Mouse (Mus musculus) thymus, adult 2 months (tissue): ENCODE data around the gene Txk. TPM values are rescaled to one million over a fixed set of nuclear protein-coding genes. Genes with fewer than 3 reads are reported as not detected.
A peak's percentile ranks its signal among the peaks of the same experiment; 100 is the strongest.

Experiments used
- DNase-seq: peaks from one replicate; pipeline ENCODE4 v3.0.0; 2021
- H3K27ac ChIP-seq: fragments of 200-500 bp; 2 replicates; pipeline ENCODE4 v1.5.1; 2012; ENCODE audit warnings: low read length, control low read depth; ENCODE audit not compliant: control insufficient read depth, insufficient read depth
- H3K27me3 ChIP-seq: fragments of 200-500 bp; 2 replicates; pipeline ENCODE4 v1.6.1; 2012; ENCODE audit warnings: mild to moderate bottlenecking, low read length, moderate library complexity, mixed read lengths; ENCODE audit not compliant: control insufficient read depth, insufficient read depth
- H3K36me3 ChIP-seq: fragments of 200-500 bp; 2 replicates; pipeline ENCODE4 v1.6.1; 2012; ENCODE audit warnings: mild to moderate bottlenecking, low read length, moderate library complexity; ENCODE audit not compliant: control insufficient read depth, insufficient read depth
- H3K4me1 ChIP-seq: fragments of 200-500 bp; replicated peaks from 2 replicates; pipeline ENCODE4 v1.6.1; 2012; ENCODE audit warnings: low read length; ENCODE audit not compliant: control insufficient read depth, insufficient read depth
- H3K4me3 ChIP-seq: fragments of 200-500 bp; 2 replicates; pipeline ENCODE4 v1.5.1; 2012; ENCODE audit warnings: mild to moderate bottlenecking, low read length, control low read depth, moderate library complexity; ENCODE audit not compliant: control insufficient read depth, insufficient read depth
- CTCF ChIP-seq: fragments of 200-500 bp; IDR thresholded peaks from 2 replicates; pipeline ENCODE4 v1.5.1; 2012; ENCODE audit warnings: mild to moderate bottlenecking, control low read depth, low read length, moderate library complexity, borderline replicate concordance; ENCODE audit not compliant: control insufficient read depth, poor library complexity, insufficient read depth; ENCODE audit errors: extremely low read depth
- POLR2A ChIP-seq: fragments of 200-500 bp; IDR thresholded peaks from 2 replicates; pipeline ENCODE4 v1.6.1; 2012; ENCODE audit warnings: mild to moderate bottlenecking, low read length, control low read depth, moderate library complexity; ENCODE audit not compliant: control insufficient read depth, poor library complexity, insufficient read depth; ENCODE audit errors: extremely low read depth
- WGBS: fragments of 180-500 bp; shearing (Covaris S2); methylation state at CpG from one replicate; pipeline ENCODE4 v1.1.7; 2018; 5-methylcytosine and 5-hydroxymethylcytosine counted together
- polyA plus RNA-seq: library from polyadenylated mRNA; depleted of rRNA; stranded (reverse); fragments of >200 nt; gene quantifications from 2 replicates; pipeline ENCODE4 v1.2.3, GENCODE M21; 2012

Txk gene
- polyA plus RNA-seq, 1 experiment, result 22.8 TPM

DNA sequence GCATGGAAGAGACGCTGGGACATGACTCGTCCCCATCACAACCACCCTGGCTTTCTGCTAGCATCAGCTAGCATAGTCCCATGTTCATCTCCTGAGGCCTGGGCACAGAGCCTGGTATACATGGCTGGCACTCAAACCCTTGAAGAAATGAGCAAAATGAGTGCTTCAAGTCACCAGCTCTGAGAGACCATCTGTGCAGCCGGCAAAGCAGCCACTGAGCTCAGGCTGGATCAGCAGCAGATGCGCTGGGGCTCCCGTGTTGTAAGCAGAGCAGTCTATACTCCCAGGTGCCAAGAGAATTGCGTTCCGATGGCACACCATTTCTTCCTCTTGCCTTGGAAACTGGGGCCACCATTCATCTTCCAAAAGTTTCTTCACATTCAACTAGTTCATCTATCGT, 3.4 kb upstream of the Txk start:
- Histone ChIP-seq H3K36me3 (peaks cover 53% of the 10 kb centered on the region), H3K4me1 (peaks cover 35% of the 10 kb centered on the region), H3K4me3 (no peak overlapping the region), H3K27ac (no peak overlapping the region), H3K27me3 (no peaks in the 10 kb centered on the region)
- TF ChIP-seq CTCF, result no peak
- TF ChIP-seq POLR2A, result no peak
- no peak for DNase-seq
- 94% methylated on average over 8 of the region's 8 CpGs for WGBS

DNA sequence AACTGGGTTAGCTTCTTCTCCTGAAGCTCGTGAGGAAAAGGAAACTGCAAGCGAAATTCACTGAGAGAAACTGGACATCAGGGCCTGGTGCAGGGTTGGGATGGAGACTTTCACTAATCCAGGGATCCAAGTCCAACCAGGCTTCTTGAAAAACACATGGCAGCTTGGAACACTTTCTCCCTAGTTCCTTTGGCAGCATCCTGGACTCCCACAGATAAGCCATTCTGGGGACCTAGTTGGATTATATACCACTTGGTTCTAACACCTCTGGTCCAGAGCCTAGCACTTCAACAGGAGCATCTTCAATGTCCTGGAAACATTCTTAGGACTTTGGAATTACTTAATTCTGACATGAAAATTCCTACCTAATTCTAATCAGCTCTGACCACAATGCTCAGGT, 2.5 kb upstream of the Txk start:
- Histone ChIP-seq H3K27me3 (no peaks in the 10 kb centered on the region), H3K27ac (no peak overlapping the region), H3K4me1 (peaks cover 34% of the 10 kb centered on the region), H3K36me3 (peaks cover 51% of the 10 kb centered on the region), H3K4me3 (no peak overlapping the region)
- TF ChIP-seq CTCF, result no peak
- TF ChIP-seq POLR2A, result no peak
- DNase-seq, result no peak
- 90% methylated on average over 2 of the region's 2 CpGs for WGBS

DNA sequence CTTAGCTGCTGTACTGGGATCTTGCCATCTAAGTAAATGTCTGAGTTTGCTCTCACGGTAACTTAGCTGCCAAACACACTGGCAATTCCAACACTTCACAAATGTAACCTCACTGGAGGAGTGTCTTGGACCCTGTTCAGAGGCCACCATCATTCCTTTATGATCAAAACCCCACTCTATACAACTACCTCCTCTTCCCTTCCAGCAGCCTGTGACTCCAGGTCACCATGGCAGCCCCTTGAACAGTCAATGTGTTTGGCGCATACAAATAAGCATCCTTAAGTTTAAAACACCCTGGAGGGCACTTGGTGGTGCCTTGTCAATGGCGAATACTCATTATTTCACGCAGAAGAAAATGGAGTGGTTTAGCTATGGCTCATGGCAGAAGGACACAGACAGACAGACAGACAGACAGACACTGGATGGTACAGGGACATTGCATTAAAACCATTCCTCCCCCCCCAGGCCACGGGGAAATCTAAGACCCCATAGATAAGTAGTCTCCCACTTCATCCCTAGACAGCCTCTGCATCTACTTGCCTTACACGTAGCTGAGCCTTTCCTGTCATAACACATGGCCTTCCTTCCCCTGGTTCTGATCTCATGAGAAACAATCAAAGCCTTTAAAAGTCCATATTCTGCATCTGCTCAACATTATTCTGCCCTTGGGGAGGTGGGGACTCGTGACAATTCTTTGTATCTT, 1.4 kb downstream of the Txk start:
- 84% methylated on average over 7 of the region's 7 CpGs for WGBS
- Histone ChIP-seq H3K36me3 (peaks cover 21% of the 10 kb centered on the region), H3K27ac (0 out of 2 replicates have a peak overlapping the region, but pooled peaks have one; percentile 31), H3K4me1 (peaks cover 36% of the 10 kb centered on the region), H3K27me3 (no peaks in the 10 kb centered on the region), H3K4me3 (peak overlapping the region; percentile 6; the same call in 1 of the 2 replicates)
- no peak for DNase-seq
- TF ChIP-seq POLR2A, result no peak
- TF ChIP-seq CTCF, result no peak

DNA sequence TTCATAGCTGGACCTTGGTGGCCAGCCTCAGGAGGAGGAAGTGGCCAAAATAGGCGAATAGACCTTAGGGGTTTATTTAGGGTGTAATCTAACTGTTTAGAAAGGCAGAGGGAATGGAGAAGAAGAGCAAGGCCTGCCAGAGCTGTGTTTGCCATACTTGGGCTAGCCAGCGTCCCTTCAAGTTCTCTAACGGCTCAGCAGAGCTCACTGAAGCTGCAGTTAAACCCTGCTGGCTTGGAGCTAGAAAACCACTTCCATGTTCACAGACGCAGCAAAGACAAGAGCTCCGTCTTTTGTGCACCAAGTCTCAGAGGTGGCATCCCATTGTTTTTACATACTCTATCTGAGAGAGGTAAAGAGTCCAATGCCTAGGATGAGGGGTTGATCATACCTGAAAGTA, 2.4 kb downstream of the Txk start:
- no peak for DNase-seq
- peaks cover 11% of the 10 kb centered on the region for H3K36me3 ChIP-seq
- no peak for TF ChIP-seq POLR2A
- no peak for TF ChIP-seq CTCF
- no peaks in the 10 kb centered on the region for H3K27me3 ChIP-seq
- H3K27ac ChIP-seq, result no peak overlapping the region
- peaks cover 41% of the 10 kb centered on the region for H3K4me1 ChIP-seq
- WGBS, result 67% methylated on average over 5 of the region's 5 CpGs
- H3K4me3 ChIP-seq, result no peak overlapping the region

DNA sequence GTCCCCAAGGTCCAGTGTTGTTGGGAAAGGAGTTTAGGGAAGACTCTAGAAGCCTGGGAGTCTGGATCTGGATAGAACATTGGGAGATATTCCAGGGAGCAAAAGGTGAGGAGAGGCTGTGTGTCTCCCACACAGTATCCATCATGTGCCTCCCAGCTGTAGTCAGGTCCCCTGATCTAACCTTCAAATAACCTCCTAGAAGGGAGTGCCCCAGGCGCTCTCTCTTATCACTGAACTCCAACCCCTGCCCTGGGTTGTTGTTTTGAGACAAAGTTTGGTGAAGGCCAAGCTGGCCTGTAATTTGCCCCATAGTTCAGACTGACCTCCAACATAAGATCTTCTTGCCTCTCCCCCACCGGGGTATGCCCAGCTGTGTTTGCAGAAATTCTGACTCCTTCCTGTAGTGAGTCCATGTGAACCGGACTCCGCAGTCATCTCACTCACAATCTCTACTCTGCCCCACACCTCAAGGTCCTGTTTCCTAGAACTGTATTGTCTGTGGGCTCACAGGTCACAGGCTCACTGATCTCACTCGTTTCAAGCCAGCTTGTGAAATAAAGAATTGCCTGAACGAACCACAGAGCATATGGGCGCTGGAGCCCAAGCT, 3.8 kb downstream of the Txk start:
- no peak overlapping the region for H3K4me3 ChIP-seq
- no peak for TF ChIP-seq POLR2A
- TF ChIP-seq CTCF, result no peak

DNA sequence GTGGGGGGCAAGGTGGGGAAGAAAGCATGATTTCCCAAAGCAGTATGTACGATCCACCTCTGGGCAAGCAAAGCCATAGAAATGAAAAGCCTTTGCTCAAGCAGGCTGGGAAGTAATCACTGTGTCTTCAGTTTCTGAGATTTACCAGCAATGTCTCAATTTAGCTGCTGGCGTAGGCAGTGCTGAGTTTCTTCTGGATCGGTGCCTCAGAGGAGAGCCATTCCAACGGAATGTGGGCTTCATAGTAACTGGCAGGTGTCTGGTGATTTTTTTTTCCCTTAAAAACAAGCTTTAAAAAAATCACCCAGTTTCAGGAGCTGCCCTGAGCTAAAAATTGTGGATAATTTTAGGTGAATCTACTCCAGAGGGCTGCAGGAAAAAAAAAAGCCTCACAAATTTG, 5.2 kb downstream of the Txk start:
- Histone ChIP-seq H3K27ac (no peak overlapping the region), H3K4me1 (peaks cover 28% of the 10 kb centered on the region), H3K4me3 (no peak overlapping the region), H3K27me3 (no peaks in the 10 kb centered on the region), H3K36me3 (0 out of 2 replicates have a peak, but pooled peaks cover 5% of the 10 kb centered on the region)
- WGBS, result 98% methylated on average over 4 of the region's 4 CpGs
- TF ChIP-seq CTCF, result no peak
- TF ChIP-seq POLR2A, result no peak
- DNase-seq, result no peak

More for the DNA sequence above, 3.8 kb downstream of the Txk start:
- 69% methylated on average over 7 of the region's 7 CpGs for WGBS
- no peak for DNase-seq
- Histone ChIP-seq H3K27me3 (no peaks in the 10 kb centered on the region), H3K4me1 (peaks cover 36% of the 10 kb centered on the region), H3K36me3 (0 out of 2 replicates have a peak, but pooled peaks cover 5% of the 10 kb centered on the region), H3K27ac (peak overlapping the region; percentile 1; the same call in 1 of the 2 replicates)
